Mouse (Mus musculus) forebrain, embryonic 15.5 days (tissue): ENCODE measurements around the gene Cfap58. TPM values are rescaled to one million over a fixed set of nuclear protein-coding genes. Genes with fewer than 3 reads are reported as not detected.

ENCODE experiments used
- ATAC-seq: fragments of 200-750 bp; cut with Nextera tagmentation; replicated peaks from 2 replicates; pipeline ENCODE4 v1.8.0; 2017; ENCODE audit warnings: mild to moderate bottlenecking, moderate TSS enrichment, moderate library complexity
- H3K27ac ChIP-seq: fragments of 300-500 bp; sonication (generic); replicated peaks from 2 replicates; pipeline ENCODE4 v1.5.1; 2015; ENCODE audit warnings: mild to moderate bottlenecking, inconsistent platforms
- H3K27me3 ChIP-seq: fragments of 300-500 bp; sonication (generic); 2 replicates; pipeline ENCODE4 v1.6.1; 2015; ENCODE audit warnings: inconsistent platforms
- H3K36me3 ChIP-seq: fragments of 300-500 bp; sonication (generic); 2 replicates; pipeline ENCODE4 v1.6.1; 2015; ENCODE audit warnings: mild to moderate bottlenecking, inconsistent platforms
- H3K4me1 ChIP-seq: fragments of 300-500 bp; sonication (generic); 2 replicates; pipeline ENCODE4 v1.6.1; 2015; ENCODE audit warnings: inconsistent platforms
- H3K4me2 ChIP-seq: fragments of 300-500 bp; sonication (generic); replicated peaks from 2 replicates; pipeline ENCODE4 v1.6.1; 2015; ENCODE audit warnings: mild to moderate bottlenecking, inconsistent platforms
- H3K4me3 ChIP-seq: fragments of 300-500 bp; sonication (generic); 2 replicates; pipeline ENCODE4 v1.5.1; 2015; ENCODE audit warnings: mild to moderate bottlenecking, inconsistent platforms
- H3K9ac ChIP-seq: fragments of 300-500 bp; sonication (generic); replicated peaks from 2 replicates; pipeline ENCODE4 v1.6.1; 2015; ENCODE audit warnings: mild to moderate bottlenecking, inconsistent platforms
- H3K9me3 ChIP-seq: fragments of 300-500 bp; sonication (generic); 2 replicates; pipeline ENCODE4 v1.6.1; 2016; ENCODE audit warnings: inconsistent platforms
- WGBS: fragments of 180-500 bp; shearing (Covaris S2); methylation state at CpG from one replicate; pipeline ENCODE4 v1.1.7; 2015; ENCODE audit warnings: mixed read lengths; 5-methylcytosine and 5-hydroxymethylcytosine counted together
- polyA plus RNA-seq: library from polyadenylated mRNA; unstranded; fragments of >200 nt; fragmentation: Nextera tagmentation; extraction: Ambion mirVana; gene quantifications from 2 replicates; pipeline ENCODE4 v1.2.1, GENCODE M21; 2015

Gene Cfap58
- polyA plus RNA-seq, 1 experiment from 2014 or later, result 0.37 TPM

GRCm38 (mm10) chr19:47918455-47919101 lies 18.9 kb upstream of the Cfap58 start:
- ATAC-seq, result peak; percentile 45
- Histone ChIP-seq H3K4me2 (peak overlapping the region; percentile 73), H3K9ac (peak overlapping the region; percentile 63), H3K27me3 (no peaks in the 10 kb centered on the region), H3K9me3 (no peaks in the 10 kb centered on the region), H3K27ac (peak overlapping the region; percentile 82), H3K4me3 (peak overlapping the region; percentile 72), H3K36me3 (no peaks in the 10 kb centered on the region), H3K4me1 (peaks cover 32% of the 10 kb centered on the region)
- under 1% methylated on average over 29 of the region's 29 CpGs for WGBS

DNA sequence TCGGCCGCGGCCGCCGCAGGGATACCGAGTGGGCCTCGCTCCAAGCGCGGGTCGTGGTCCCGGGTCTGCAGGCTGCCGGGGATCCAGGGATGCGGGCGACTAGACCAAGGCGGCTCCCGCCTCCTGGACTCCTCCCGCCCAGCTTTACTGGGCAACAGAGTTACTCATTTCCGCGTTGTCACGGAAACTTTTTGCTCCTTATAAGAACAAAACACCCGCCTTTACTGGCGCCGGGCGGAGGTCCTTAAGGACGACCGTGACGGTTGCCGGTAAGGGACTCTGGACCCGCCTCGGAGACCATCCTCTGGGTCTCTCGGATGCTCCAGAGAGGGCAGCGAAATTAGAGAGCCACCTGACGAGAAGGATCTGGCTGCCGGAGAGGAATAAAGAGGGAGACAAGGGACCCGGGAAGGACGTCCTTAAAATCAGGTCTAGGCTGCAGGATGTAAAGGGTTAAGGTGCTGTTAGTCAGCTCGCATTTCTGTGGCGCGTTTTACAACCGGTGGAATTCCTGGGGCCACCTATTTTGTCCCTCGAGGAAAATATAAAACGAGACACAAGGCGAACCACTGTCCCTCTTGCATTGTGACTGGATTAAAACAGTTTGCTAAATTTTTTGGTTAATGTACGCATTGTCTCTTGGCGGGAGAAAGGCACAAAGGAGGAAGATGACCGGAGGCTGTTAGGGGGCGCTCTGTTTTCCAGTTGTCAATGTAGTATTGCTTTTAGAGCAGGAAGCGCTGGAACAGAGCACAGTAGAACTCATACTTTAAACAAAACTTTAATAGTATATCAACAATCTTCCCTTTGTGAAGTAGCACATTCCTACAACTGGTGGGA lies 18.1 kb upstream of the Cfap58 start, which contains the start of the genes Cfap43 and Itprip:
Gene Cfap43 (minus strand): TSS at position 162 of the 840 bp plus-strand sequence.
Gene Itprip (minus strand): TSS at position 174 of the 840 bp plus-strand sequence.
- H3K9me3 ChIP-seq, result no peaks in the 10 kb centered on the region
- no peaks in the 10 kb centered on the region for H3K36me3 ChIP-seq
- ATAC-seq, result peak; percentile 69
- H3K4me3 ChIP-seq, result peak within 1 kb of the TSS; percentile 72
- H3K4me1 ChIP-seq, result peaks cover 32% of the 10 kb centered on the region
- WGBS, result under 1% methylated on average over 48 of the region's 48 CpGs
- peak within 1 kb of the TSS; percentile 73 for H3K4me2 ChIP-seq
- H3K27ac ChIP-seq, result peak within 1 kb of the TSS; percentile 82
- H3K27me3 ChIP-seq, result no peaks in the 10 kb centered on the region
- peak within 1 kb of the TSS; percentile 63 for H3K9ac ChIP-seq

DNA sequence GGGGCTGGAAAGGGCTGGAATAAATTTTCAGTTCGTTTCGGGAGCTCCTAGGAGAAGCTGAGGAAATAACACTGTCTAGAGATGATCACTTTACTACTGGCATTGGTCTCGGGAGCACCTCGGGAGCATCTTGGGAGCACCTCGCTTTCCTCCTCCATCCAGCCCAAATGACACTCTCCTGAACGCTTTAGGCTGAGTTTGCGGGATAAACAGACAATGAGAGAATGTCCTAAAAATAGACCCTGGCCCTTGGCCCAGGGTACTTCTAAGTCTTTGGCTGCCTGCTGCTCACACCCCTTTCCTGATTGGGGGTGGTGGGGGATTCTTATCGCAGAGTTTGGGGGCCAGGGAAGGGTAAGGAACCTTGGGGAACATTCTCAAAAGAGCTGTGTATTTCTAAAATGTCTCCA lies 17.5 kb upstream of the Cfap58 start:
- WGBS, result 2% methylated on average over 8 of the region's 8 CpGs
- H3K9ac ChIP-seq, result peak overlapping the region; percentile 63; the same call in 1 of the 2 replicates

DNA sequence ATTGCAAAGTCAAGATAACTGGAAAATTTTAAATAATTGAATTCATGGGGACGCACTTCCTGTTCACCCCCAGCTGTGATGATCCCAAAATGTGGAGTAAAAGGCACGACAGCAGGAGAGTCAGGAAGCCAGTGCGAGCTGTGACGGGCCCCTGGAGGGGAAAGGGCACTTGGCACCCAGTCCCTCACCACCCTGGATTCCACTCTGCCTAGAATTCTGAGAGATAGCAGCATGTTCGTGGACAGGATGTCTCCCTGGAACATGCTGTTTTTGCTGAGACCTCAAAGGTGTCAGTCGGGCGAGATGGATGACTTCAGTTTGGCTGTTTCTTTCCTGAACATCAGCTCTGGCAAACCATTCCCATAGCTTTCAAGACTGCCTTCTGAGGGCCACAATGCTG lies 11.7 kb upstream of the Cfap58 start:
- H3K27me3 ChIP-seq, result no peaks in the 10 kb centered on the region
- no peaks in the 10 kb centered on the region for H3K36me3 ChIP-seq
- H3K4me3 ChIP-seq, result no peak overlapping the region
- no peak for ATAC-seq
- H3K9ac ChIP-seq, result no peak overlapping the region
- H3K27ac ChIP-seq, result no peak overlapping the region
- H3K4me1 ChIP-seq, result no peaks in the 10 kb centered on the region
- WGBS, result 81% methylated on average over 7 of the region's 7 CpGs
- no peaks in the 10 kb centered on the region; the same call in 1 of the 2 replicates for H3K9me3 ChIP-seq
- no peak overlapping the region for H3K4me2 ChIP-seq

More for the DNA sequence above, 17.5 kb upstream of the Cfap58 start:
- Histone ChIP-seq H3K27me3 (no peaks in the 10 kb centered on the region), H3K27ac (peak overlapping the region; percentile 82), H3K36me3 (no peaks in the 10 kb centered on the region), H3K4me3 (peak overlapping the region; percentile 72), H3K4me1 (peaks cover 32% of the 10 kb centered on the region), H3K9me3 (no peaks in the 10 kb centered on the region), H3K4me2 (peak overlapping the region; percentile 73)
- peak; percentile 18 for ATAC-seq

DNA sequence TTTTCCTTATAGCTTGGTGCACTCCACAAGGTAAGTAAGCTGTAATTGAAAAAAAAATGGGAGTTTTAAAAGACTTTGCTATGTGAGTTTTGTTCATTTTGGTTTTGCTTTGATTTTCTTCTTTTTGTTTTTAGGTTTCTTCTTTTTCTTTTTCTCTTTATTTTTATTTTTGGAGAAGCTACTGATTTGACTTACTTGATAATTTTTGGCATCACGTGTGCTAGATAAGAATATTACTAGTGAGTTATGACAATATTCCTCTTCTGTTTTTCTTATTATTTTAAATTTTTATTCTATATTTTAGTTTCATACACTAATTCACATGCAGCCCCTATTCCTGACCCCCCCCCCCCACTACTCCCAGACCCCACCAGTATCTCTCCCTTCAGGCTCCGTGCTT lies 10.4 kb upstream of the Cfap58 start:
- Histone ChIP-seq H3K4me3 (no peak overlapping the region), H3K27me3 (no peaks in the 10 kb centered on the region), H3K4me2 (no peak overlapping the region), H3K27ac (no peak overlapping the region), H3K9me3 (no peaks in the 10 kb centered on the region; the same call in 1 of the 2 replicates), H3K9ac (no peak overlapping the region), H3K4me1 (no peaks in the 10 kb centered on the region), H3K36me3 (no peaks in the 10 kb centered on the region)
- WGBS, result 95% methylated on average over 2 of the region's 2 CpGs
- no peak for ATAC-seq

- no peak overlapping the region for H3K4me3 ChIP-seq
- H3K36me3 ChIP-seq, result no peaks in the 10 kb centered on the region
- H3K27ac ChIP-seq, result no peak overlapping the region
- no peaks in the 10 kb centered on the region; the same call in 1 of the 2 replicates for H3K9me3 ChIP-seq
- H3K4me1 ChIP-seq, result no peaks in the 10 kb centered on the region
- 95% methylated on average over 4 of the region's 4 CpGs for WGBS
- no peak for ATAC-seq
- no peak overlapping the region for H3K9ac ChIP-seq
- H3K4me2 ChIP-seq, result no peak overlapping the region
- H3K27me3 ChIP-seq, result no peaks in the 10 kb centered on the region
These were observed 8.4 kb upstream of the Cfap58 start for GRCm38 (mm10) chr19:47929043-47929442.

DNA sequence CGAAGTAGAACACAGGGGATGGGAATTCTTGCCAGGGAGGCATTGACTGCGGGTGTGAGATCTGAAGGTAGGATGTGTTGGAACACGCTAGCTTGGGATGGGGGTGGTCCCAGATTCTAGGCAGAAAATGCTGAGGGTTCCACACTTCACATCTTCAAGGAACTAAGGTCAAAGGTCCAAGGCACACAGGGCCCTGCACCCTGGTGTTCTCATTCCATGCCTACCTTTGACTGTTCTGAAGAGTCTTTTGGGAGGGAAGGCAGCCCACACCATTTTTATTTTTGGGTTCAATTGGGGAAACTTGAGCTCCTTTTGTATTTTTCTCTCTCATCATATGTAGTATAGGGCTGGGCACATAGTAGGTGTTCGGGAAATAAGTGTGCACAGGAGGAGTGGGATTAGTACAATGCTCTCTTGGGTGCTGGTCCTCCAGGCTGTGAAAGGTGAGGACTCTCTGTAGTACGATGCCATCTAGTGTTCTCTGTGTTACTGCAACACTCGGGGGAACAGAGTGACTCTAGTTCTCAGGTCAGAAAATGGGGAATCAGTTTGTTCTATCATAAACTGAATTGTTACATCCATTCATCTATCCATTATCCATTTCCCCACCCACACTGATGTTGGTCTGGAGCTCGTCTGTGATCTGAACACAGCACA lies 5.4 kb upstream of the Cfap58 start:
- Histone ChIP-seq H3K4me2 (no peak overlapping the region), H3K4me1 (peaks cover 4% of the 10 kb centered on the region), H3K27ac (no peak overlapping the region), H3K27me3 (no peaks in the 10 kb centered on the region), H3K9me3 (no peaks in the 10 kb centered on the region), H3K9ac (no peak overlapping the region), H3K36me3 (no peaks in the 10 kb centered on the region), H3K4me3 (no peak overlapping the region)
- ATAC-seq, result peak; percentile 82
- whole genome bisulfite sequencing, result 43% methylated on average over 7 of the region's 7 CpGs

GRCm38 (mm10) chr19:47934146-47934545 lies 3.3 kb upstream of the Cfap58 start:
- Histone ChIP-seq H3K27me3 (peaks cover 7% of the 10 kb centered on the region; the same call in 1 of the 2 replicates), H3K4me3 (no peak overlapping the region), H3K9me3 (no peaks in the 10 kb centered on the region), H3K9ac (no peak overlapping the region), H3K4me2 (no peak overlapping the region), H3K36me3 (no peaks in the 10 kb centered on the region), H3K4me1 (peaks cover 16% of the 10 kb centered on the region), H3K27ac (no peak overlapping the region)
- 92% methylated on average over 8 of the region's 8 CpGs for WGBS
- no peak for ATAC-seq

GRCm38 (mm10) chr19:47934636-47935238 lies 2.7 kb upstream of the Cfap58 start:
- WGBS, result 75% methylated on average over 16 of the region's 16 CpGs
- Histone ChIP-seq H3K4me1 (peaks cover 16% of the 10 kb centered on the region), H3K9me3 (no peaks in the 10 kb centered on the region), H3K4me2 (no peak overlapping the region), H3K4me3 (no peak overlapping the region), H3K27ac (no peak overlapping the region), H3K36me3 (no peaks in the 10 kb centered on the region), H3K27me3 (peaks cover 7% of the 10 kb centered on the region; the same call in 1 of the 2 replicates), H3K9ac (no peak overlapping the region)
- ATAC-seq, result no peak

DNA sequence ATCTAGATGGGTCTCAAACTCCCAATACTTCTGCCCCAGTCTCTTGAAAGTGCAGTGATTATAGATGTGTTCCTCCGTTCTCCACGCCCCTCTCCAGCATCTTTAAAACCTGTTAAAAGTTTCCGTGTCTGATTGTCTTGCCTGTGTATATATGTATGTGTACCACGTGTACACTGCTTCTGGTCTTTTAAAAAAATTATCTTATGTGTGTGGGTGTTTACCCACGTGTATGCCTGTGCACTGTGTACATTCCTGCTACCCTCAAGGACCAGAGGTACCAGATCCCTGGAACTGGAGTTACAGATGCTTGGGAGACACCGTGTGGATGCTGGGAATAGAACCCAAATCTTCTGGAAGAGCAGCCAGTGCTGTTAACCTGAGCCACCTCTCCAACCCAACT lies 1.9 kb upstream of the Cfap58 start:
- Histone ChIP-seq H3K4me1 (peaks cover 16% of the 10 kb centered on the region), H3K4me3 (no peak overlapping the region), H3K27ac (no peak overlapping the region), H3K9ac (no peak overlapping the region), H3K9me3 (no peaks in the 10 kb centered on the region), H3K4me2 (no peak overlapping the region), H3K27me3 (peaks cover 7% of the 10 kb centered on the region; the same call in 1 of the 2 replicates), H3K36me3 (no peaks in the 10 kb centered on the region)
- no peak for ATAC-seq
- 86% methylated on average over 6 of the region's 6 CpGs for WGBS

- Histone ChIP-seq H3K27me3 (peaks cover 7% of the 10 kb centered on the region; the same call in 1 of the 2 replicates), H3K4me2 (no peak overlapping the region), H3K4me3 (no peak overlapping the region), H3K36me3 (no peaks in the 10 kb centered on the region), H3K27ac (no peak overlapping the region), H3K9me3 (no peaks in the 10 kb centered on the region), H3K4me1 (peaks cover 16% of the 10 kb centered on the region), H3K9ac (no peak overlapping the region)
- 89% methylated on average over 11 of the region's 11 CpGs for WGBS
- ATAC-seq, result no peak
These were observed 985 bp upstream of the Cfap58 start for GRCm38 (mm10) chr19:47936490-47936889.
